Mouse (Mus musculus) cerebellum, adult 11-12 months (tissue): ENCODE measurements around the gene Stt3b.
A peak's percentile ranks its signal among the peaks of the same experiment; 100 is the strongest.

ENCODE experiments used
- DNase-seq: peaks from one replicate; pipeline ENCODE4 v3.0.0; 2022

The Stt3b gene

DNA sequence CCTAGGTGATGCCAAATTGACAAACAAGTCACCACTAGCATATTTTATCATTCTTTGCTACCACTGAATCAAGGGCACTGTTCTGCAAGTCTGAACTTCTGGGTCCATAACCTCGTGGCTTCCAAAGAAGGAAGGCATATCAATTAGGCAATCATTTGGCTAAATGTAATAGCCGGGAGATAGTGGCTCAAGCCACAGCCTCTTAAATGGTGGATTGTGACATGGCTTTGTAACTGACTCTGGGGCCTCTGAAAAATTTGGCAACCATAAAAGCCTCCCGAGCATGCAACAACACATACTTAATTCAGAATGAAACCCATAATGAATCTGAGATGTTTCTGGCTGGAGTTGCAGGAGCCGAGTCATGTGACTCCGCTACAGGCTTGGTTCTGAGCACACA, 6.8 kb upstream of the Stt3b start:
- DNase-seq = no peak

DNA sequence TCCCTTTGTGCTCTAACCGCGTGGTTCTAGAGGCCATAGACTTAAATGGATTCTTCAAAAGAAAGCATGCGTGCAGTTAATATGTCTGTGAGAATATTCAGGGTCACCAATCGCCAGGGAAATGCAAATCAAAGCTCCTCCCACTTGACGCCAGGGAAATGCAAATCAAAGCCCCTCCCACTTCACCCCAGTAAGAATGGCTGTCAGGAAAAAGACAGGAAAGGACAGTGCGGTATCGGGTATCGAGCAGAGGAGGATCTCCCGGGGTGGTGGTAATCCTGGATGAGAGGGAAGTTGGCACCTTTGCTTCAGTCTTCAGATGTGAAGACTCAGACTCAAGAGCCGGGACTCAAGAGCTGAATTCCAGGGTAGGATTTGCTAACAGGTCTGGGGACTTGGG, 4.3 kb upstream of the Stt3b start:
- no peak for DNase-seq

DNA sequence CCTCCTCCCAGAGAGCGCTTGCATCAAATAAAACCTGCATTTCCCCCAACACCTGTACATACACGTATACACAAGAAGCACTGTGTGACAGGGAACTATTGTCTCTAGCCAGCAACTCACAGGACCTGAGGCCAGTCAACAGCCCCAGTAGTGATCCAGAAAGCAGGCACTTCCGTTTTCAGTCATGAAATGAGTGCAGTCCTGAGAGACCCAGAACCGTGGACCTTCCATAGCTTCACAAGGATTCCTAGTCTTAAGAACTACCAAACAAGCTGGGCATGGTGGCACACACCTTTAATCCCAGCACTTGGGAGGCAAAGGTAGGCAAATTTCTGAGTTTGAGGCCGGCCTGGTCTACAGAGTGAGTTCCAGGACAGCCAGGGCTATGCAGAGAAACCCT, 3.6 kb upstream of the Stt3b start:
- no peak for DNase-seq

DNA sequence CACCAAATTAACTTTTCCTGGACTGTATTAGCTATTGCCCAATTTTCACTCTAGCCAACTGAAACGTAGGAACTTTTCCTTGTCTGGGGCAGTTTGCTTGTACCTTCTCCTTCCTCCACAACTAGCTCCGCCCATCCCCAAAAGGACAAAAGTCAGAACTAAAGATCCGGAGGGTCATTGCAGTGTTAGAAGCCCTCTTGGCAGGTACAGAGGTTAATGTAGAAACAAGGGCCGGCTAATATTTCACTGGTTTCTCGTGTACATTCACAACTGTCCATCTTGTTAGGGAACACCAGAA, 951 bp upstream of the Stt3b start:
- peak; percentile 41 for DNase-seq

DNA sequence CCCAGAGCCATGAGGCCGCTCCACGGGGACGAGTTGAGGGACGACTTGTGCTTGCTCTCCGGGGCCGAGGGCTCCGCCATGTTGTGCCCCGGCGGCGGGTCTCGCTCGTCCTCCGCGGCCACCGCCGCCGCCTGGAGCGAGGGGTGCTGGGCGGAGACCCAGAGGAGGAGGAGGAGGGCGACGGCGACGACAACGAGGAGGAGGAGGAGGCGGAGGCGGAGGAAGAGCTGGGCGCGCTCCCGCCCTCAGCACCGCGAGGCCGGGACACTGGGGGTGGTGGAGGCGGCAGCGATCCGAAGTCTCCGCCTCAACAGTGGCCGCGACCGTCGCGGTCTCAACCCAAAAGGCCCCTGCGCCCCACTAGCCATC, 260 bp downstream of the Stt3b start:
- no peak for DNase-seq

DNA sequence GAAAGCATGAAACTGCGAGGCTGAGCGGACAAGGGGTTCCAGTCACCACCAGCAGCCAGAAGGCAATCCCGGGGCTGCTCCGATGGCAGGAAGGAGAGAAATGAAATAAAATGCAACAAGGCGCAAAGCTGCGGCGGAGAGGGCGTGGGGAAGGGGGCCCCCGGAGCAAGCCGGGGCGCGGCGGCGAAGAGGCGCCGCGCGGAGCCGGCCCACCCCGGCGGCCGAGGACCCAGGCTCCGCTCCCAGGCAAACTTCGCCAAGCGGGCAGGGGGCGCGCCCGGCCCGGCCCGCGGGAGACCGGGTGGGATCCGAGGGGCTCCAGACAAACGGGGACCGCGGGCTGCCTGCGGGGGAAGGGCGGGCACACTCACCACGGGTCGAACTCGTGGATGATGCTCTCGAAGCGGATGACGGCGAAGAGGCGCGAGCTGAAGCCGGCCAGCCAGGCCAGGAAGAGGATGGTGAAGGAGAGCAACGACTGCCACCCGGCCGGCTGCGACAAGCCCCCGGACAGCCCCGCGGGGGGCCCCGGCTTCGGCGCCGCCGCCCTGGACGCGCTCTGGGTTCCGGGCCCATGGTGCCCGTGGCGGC, 745 bp downstream of the Stt3b start:
- DNase-seq = no peak

DNA sequence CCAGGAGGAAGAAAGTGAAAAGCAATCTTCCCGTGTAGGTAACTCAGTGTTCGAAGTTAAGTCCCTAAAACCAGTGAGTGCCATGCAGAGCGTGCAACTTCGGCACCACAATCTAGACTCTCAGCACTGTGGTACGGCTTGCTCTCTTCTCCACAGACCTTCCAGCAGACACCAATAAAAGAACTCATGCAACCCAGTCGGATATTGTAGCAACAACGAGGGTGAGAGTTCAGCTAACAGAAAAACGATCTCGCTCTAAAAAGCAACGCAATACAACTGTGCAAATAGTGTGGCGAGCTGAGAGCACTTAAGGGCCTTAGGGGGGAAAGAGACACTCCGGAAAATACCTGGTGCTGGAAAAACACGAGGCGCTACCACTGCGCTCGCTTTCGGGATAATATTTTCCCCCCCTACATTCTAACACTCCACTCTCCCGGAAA, 1.3 kb downstream of the Stt3b start:
- DNase-seq = no peak

DNA sequence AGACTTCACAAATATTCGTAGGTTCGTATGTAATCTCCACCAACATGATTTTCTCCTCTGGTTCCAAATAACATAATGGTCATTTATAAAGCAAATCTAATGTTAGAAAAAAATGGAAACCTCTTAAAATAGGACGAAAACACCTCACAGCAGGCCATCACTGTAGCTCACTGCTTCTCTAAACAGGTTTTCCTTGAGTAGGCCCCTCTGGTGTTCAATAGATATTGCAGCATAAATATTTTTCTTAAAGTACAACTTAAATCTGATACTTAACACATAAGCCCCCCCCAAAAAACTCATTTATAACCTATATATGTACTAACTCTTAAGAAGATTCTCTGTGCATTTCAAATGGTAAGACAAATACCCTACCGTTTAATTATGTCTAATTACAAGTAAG, 1.8 kb downstream of the Stt3b start:
- no peak for DNase-seq

DNA sequence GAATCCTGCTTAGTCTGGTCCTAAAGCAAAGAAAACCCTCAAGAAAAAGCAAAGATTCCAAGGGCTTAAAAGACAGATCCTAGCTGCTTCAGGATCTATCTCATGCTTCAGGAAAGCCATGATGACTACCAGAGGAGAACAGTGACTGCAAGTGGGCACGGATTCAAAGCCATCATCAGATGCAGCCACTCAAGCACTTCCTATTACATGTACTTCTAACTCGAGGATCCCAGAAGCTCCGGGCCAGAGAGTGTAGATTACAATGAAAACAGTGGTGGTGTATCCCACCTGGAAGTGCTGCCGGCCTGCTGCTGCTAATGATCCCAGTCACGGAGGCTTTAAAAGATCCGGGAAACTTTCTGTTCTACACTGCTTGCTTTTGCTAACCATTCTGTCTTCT, 4.0 kb downstream of the Stt3b start:
- no peak for DNase-seq

DNA sequence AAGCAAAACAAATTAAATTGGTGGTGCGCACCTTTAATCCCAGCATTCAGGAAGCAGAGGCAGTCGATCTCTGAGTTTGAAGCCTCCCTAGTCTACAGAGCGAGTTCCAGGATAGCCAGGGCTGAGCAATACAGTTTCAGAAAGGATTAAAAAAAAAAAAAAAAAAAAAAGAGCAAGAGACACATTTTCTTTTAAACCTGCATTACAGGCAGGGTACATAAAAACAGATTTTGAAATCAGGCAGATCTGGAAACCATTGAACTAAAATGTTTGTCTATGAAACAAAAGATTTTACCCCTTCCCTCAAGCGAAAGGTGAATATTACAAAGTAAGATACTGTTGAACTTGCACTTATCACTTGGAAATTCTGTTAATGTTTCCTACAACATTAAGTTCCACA, 6.1 kb downstream of the Stt3b start:
- no peak for DNase-seq

DNA sequence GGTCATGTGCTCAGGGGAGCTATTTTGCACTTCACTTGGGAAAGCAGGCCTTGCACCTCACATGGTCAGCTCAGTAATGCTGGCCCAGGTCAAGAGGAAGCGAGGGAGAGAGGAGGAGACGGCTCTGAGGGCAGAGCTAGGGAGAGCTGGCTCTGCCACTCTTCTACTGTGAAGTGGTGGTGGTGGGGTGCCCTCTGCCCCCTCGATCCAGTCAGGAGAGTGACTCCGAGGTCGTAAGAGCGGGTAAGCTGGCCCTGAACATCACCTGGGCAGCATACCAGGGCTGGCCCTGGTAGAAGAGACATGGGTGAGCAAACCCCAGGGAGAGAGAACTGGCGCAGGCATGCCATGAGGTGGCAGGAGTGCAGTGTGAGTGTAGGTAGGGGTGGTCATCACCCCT, 8.6 kb downstream of the Stt3b start:
- DNase-seq = no peak

DNA sequence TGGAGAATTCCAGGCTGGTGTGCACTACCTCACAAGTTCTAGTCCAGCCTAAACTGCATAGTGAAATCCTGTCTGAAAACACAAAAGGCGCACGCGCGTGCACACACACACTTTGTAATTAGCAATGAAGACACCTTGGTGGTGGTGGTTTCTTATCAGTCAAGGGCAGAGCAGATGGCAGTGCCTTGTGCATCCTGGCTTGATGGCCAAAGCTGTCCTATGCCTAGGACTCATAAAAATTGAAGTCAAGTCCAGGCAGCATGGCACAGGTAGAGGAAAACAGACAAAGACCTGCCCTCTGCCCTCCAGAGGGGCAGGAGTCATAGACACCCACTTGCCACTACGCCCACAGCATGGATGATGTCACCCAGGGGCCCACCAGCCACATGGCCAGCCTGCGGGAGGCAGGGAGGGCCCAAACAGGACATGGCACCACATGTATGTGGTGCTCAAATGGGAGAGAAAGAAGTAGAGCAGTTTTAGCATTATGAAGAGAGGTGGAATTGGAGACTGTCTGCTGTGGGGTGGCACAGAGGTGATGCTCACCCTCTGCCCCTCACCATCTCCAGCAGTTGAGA, 9.1 kb downstream of the Stt3b start:
- DNase-seq = no peak

DNA sequence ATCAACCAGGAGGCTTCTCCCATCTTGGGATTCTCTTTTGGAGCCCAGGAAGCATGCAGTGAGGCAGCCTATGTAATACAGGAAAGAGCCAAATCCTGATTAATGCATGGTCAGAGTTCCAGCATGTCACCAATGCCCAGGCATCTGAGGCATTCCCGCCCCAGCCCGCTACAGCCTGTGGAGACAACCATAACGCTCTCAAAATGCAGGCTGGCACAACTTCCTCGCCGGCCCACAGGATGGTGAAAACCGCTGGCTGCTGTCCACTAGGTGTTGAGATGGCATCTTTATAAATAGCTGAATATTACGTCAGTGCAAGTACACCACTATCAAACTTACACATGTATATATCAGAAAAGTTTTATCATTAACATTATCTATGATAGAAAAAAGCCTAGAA, 13.5 kb downstream of the Stt3b start:
- no peak for DNase-seq

DNA sequence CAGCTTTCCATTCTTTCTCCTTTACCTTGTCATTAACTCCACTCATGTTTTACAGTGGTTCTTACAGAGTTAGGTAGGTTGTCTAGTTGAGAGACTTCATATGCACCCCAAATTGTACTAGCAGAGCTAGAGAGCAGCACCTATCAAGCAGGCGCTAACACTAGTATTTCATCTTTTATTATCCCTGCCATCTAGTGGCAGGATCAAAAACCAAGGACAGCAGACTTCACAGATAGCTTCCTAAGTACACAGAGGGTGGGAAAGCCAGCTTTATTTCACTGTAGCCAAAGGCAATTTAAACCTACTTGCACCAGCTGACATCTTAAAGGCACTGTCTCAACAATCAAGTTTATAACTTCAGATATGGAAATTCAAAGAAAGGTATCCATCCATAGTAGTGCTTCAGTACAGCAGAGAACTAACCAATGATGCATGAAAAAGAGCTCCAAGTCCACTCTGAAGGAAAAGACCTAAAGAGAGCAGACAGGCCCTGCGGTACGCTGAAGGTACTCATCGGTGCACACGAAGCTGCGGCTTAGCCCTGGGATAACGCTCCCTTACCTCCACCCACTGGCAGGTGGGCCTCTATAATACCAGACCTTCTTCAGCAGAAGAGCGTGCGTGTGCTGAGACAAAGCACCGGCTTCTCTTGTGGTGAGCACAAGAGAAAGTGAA, 16.2 kb downstream of the Stt3b start:
- no peak for DNase-seq

DNA sequence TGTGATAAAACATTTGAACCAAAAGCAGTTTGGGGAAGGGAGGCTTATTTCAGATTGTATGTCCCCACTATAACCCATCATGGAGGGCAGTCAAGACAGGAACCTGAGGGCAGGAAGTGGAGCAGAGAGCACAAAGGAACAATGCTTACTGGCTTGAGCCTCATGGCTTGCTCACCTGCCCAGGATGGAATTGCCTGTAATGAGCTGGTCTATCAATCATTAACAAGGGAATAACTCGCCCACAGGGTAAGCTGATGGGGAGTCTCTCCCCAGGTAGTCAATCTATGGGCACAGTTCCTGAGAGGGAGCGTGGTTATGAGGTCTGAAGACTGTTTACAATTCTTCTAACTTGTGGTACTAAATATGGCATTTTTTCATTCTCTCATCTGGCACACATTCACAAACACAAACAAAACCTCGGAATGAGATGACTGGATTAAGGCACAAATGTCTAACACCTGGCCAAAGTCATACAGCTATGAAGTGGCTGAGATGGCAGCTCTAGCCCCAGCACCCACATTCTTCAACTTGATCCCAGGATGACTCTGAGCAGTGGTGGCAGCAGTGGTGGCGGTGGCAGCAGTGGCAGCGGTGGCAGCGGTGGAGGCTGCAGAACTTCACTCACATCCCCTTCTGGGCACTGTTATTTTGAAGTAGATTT, 22.3 kb downstream of the Stt3b start:
- no peak for DNase-seq

DNA sequence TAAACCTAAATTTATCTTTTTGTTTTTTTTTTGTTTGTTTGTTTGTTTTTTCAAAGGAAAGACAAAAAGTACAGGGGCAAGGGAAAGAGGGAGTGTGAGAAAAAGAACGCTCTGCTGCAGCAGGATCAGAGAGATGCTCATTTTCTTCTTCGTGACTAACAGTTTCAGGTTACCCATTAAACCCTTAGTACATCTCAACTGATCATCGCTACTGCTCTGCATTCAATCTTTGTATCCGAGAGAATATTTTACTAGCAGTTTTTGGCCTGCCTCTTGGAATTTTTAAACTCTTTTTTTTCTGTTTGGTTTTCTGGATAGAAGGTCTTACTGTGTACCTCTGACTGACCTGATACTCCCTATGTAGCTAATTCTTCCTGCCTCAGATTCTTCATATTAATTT, 25.8 kb downstream of the Stt3b start:
- no peak for DNase-seq

DNA sequence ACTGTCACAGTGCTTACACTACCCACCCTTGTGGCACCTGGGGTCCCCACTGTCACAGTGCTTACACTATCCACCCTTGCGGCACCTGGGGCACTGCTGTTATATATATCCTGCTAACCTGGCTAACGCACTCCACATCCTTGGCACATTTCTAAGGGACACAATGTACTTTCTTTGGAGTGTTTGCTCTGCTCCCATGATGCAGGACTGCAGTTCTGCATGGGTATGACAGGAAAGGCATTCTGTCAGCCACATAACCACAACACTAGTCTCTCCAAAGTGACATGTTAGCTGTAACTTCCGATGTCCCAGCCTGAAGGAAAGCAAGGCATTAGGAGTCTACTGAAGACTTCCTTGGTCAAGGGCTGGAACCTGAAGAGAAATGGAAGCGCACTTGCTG, 26.8 kb downstream of the Stt3b start:
- DNase-seq = no peak

DNA sequence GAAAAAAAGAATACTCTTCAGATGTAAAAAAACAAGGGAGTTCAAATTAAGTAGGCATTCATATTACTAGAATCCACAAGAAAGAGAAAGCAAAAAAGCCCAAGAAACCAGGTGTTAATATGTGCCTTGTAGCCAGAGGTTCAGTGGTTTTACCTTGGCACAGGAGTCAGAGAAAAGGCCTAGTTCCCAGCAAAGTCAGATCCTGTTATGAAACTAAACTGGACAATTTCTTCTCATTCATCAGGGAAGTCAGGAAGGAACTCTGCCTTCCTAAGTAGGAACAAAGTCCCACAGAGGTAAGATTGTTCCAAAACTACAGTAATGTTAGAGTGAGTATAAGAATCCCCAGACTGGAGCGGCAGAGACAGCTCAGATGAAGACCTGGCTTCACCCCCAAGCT, 31.6 kb downstream of the Stt3b start:
- DNase-seq = no peak

DNA sequence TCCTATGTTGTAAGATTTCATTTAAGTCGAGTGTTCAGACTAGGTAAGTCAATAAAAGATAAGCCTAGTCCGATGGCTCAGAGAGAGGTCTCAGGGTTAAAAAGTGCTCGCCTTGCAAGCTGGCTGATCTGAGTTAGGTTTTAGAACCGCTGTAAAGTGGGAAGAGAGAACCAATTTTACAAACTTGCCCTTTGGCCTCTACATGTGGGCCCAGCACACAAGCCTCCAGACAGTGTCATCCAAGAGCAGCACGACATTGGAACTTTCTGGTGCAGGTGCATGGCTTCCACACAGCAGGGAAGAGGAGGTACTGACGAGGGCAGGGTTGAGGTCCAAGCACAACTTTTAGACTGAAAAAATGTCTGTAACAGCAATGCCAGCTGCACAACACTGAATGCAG, 35.4 kb downstream of the Stt3b start:
- no peak for DNase-seq

DNA sequence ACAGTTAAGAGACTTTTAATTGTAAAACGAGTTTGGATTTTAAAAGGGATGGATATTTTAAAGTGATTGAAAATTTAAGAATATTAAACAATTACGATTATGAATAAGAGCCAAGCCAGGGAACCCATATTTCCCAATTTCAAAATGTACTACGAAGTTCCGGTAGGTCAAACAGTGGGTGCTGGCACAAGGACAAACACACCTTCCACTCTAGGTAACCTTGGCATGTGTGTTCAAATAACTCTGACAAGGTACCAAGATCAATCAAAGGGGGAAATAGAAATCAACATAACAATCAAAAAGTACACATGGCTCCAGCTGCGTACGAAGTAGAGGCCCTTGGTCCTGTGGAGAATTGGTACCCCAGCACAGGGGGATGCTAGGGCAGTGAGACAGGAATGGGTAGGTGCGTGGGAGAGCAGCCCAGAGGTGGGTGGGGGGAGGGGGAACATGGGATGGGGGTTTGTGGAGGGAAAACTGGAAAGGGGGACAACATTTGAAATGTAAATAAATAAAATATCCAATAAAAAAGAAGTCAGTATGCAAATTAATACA, 37.0 kb downstream of the Stt3b start:
- no peak for DNase-seq

DNA sequence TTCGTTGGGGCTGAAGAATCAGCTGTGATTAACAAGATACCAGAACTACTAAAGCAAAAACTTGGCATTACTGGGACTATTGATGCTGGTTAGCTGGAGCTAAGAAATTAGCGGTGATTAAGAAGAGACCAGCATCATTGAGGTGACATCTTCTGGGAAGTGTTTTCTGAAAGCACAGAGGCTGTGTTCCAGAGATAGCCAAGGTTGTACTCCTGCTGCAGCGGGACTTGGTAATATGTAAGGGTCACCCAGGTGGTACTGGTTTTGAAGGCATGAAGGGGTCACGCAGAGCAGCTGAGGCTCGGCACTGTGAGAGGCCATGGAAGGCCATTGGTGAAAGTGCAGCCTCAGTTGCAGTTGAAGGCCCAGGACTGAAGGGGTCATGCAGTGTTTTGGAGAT, 37.8 kb downstream of the Stt3b start:
- DNase-seq = peak; percentile 30

DNA sequence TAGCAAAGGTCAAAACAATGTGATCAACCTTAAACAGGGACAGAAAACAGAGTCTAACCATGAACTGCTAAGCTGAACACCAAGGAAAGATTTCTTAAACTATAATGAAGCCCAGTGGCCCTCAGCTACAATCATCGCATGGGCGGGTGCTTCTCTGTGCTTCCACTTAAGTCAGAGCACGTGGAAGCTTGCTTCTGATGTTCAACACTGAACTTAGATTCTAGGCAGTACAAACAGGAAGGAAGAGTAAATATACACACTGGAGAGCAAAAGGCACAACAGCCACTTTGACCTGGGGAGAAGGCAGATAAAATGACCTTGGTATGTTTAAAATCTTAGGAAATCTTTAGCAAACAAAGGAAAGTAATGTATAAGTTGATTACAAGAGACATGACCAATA, 38.7 kb downstream of the Stt3b start:
- no peak for DNase-seq

DNA sequence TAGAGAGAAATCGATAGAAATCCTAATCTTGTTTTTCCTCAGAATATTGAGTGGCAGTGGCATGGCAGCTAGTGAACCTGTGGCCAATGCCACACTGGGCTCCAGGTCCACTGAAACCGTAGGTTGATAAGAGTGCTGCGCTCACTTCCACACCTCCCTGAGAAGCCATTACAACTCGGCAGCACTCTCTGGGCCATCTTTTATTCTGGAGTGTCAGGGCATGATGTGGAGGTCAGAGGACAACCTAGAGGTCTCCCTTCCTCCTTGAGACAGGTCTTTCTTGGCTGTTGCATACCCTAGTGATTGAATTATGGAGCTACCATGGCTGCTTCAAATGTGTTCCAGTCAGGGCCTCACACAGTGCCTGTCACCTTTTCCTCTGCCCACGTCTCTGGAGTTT, 48.3 kb downstream of the Stt3b start:
- DNase-seq = no peak

DNA sequence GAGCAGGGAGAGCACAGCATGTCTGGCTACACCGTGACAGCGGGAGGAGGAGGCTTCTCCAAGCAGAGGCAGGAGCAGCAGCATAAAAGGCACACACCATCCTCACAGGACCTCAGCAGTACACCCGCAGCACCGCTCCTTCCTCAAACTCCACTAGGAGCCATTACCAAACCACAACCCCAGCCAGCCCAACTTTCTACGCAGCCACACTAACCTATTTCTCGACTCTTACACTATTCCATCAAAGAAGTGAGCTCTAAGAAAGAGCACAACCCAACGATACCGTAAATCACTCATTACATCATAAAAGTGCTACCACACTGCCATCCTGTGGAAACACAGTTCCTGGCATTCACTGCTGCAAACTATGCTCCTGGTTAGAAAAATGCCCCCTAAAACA, 48.8 kb downstream of the Stt3b start:
- DNase-seq = no peak
